Mouse (Mus musculus) heart, embryonic 10.5 days (tissue): ENCODE data around the gene Tnfrsf1b. TPM values are rescaled to one million over a fixed set of nuclear protein-coding genes. Genes with fewer than 3 reads are reported as not detected.
"Not testable (repeated sequence)": the region's sequence is repeated elsewhere in the genome, so short reads cannot be mapped to it uniquely, and the experiment has no call there.

Source experiments
- DNase-seq: peaks from one replicate; pipeline ENCODE4 v3.0.0-alpha.2; 2017; ENCODE audit warnings: low spot score
- H3K27ac ChIP-seq: fragments of 300-500 bp; sonication (generic); 2 replicates; pipeline ENCODE4 v1.5.1; 2016; ENCODE audit warnings: mild to moderate bottlenecking
- H3K27me3 ChIP-seq: fragments of 300-500 bp; sonication (generic); 2 replicates; pipeline ENCODE4 v1.6.1; 2016; ENCODE audit warnings: mild to moderate bottlenecking; ENCODE audit not compliant: poor library complexity, insufficient read depth, severe bottlenecking
- H3K36me3 ChIP-seq: fragments of 300-500 bp; sonication (generic); 2 replicates; pipeline ENCODE4 v1.6.1; 2016; ENCODE audit warnings: mild to moderate bottlenecking, moderate library complexity
- H3K4me1 ChIP-seq: fragments of 300-500 bp; sonication (generic); 2 replicates; pipeline ENCODE4 v1.6.1; 2016; ENCODE audit warnings: mild to moderate bottlenecking
- H3K4me3 ChIP-seq: fragments of 300-500 bp; sonication (generic); 2 replicates; pipeline ENCODE4 v1.5.1; 2016; ENCODE audit warnings: mild to moderate bottlenecking, moderate library complexity
- H3K9me3 ChIP-seq: fragments of 300-500 bp; sonication (generic); 2 replicates; pipeline ENCODE4 v1.6.1; 2016; ENCODE audit warnings: mild to moderate bottlenecking, moderate library complexity
- WGBS: fragments of 180-500 bp; shearing (Covaris S2); methylation state at CpG from one replicate; pipeline ENCODE4 v1.1.7; 2016; 5-methylcytosine and 5-hydroxymethylcytosine counted together
- polyA plus RNA-seq: library from polyadenylated mRNA; unstranded; fragments of >200 nt; fragmentation: Nextera tagmentation; extraction: Ambion mirVana; gene quantifications from 2 replicates; pipeline ENCODE4 v1.2.1, GENCODE M21; 2016

Gene Tnfrsf1b
- polyA plus RNA-seq, 1 experiment from 2014 or later: 2.5 TPM

- DNase-seq: no peak
- H3K36me3 ChIP-seq: peaks cover 62% of the 10 kb centered on the region
- no peaks in the 10 kb centered on the region for H3K27me3 ChIP-seq
- H3K4me3 ChIP-seq: no peak overlapping the region
- H3K27ac ChIP-seq: no peak overlapping the region
- H3K4me1 ChIP-seq: peaks cover 7% of the 10 kb centered on the region
- H3K9me3 ChIP-seq: no peaks in the 10 kb centered on the region
Measured at GRCm38 (mm10) chr4:145188561-145188960, 58.1 kb downstream of the Tnfrsf1b start.

- H3K27me3 ChIP-seq: no peaks in the 10 kb centered on the region
- H3K4me1 ChIP-seq: 0 out of 2 replicates have a peak, but pooled peaks cover 4% of the 10 kb centered on the region
- 90% methylated on average over 2 of the region's 2 CpGs for WGBS
- no peak for DNase-seq
- H3K9me3 ChIP-seq: no peaks in the 10 kb centered on the region
- H3K27ac ChIP-seq: no peak overlapping the region
- H3K4me3 ChIP-seq: no peak overlapping the region
- H3K36me3 ChIP-seq: peaks cover 67% of the 10 kb centered on the region
Measured at GRCm38 (mm10) chr4:145187619-145188018, 59.1 kb downstream of the Tnfrsf1b start.

- H3K9me3 ChIP-seq: no peaks in the 10 kb centered on the region
- H3K4me3 ChIP-seq: no peak overlapping the region
- H3K4me1 ChIP-seq: no peaks in the 10 kb centered on the region
- H3K27ac ChIP-seq: no peak overlapping the region
- H3K27me3 ChIP-seq: no peaks in the 10 kb centered on the region
- DNase-seq: no peak
- 93% methylated on average over 5 of the region's 5 CpGs for WGBS
- peaks cover 73% of the 10 kb centered on the region for H3K36me3 ChIP-seq
Measured at GRCm38 (mm10) chr4:145178918-145179549, 67.6 kb downstream of the Tnfrsf1b start.

GRCm38 (mm10) chr4:145165542-145165941 is 81.1 kb downstream of the Tnfrsf1b start:
- H3K4me3 ChIP-seq, H3K4me1 ChIP-seq, H3K27ac ChIP-seq, H3K27me3 ChIP-seq, DNase-seq, H3K9me3 ChIP-seq: not testable (repeated sequence)
- peaks cover 90% of the 10 kb centered on the region for H3K36me3 ChIP-seq
- 96% methylated on average over 3 of the region's 3 CpGs for WGBS

- peaks cover 83% of the 10 kb centered on the region for H3K36me3 ChIP-seq
Measured at GRCm38 (mm10) chr4:145164111-145164510, 82.6 kb downstream of the Tnfrsf1b start.

More at GRCm38 (mm10) chr4:145164111-145164510, 82.6 kb downstream of the Tnfrsf1b start:
- no peak overlapping the region for H3K4me3 ChIP-seq
- 93% methylated on average over 4 of the region's 4 CpGs for WGBS
- H3K27ac ChIP-seq: no peak overlapping the region
- H3K4me1 ChIP-seq: no peaks in the 10 kb centered on the region
- DNase-seq: no peak
- no peaks in the 10 kb centered on the region; the same call in 1 of the 2 replicates for H3K9me3 ChIP-seq
- no peaks in the 10 kb centered on the region for H3K27me3 ChIP-seq

Other genes starting within 250 kb of the Tnfrsf1b start
- gene Vps13d, start 51.9 kb downstream of the Tnfrsf1b start, polyA plus RNA-seq: 6.3 and 6.4 TPM in 2 replicates
- gene Tnfrsf8, start 68.3 kb upstream of the Tnfrsf1b start, polyA plus RNA-seq: not detected in 2 replicates